Mouse (Mus musculus): ENCODE results near the gene Ppp2r5a.

Ppp2r5a gene

DNA sequence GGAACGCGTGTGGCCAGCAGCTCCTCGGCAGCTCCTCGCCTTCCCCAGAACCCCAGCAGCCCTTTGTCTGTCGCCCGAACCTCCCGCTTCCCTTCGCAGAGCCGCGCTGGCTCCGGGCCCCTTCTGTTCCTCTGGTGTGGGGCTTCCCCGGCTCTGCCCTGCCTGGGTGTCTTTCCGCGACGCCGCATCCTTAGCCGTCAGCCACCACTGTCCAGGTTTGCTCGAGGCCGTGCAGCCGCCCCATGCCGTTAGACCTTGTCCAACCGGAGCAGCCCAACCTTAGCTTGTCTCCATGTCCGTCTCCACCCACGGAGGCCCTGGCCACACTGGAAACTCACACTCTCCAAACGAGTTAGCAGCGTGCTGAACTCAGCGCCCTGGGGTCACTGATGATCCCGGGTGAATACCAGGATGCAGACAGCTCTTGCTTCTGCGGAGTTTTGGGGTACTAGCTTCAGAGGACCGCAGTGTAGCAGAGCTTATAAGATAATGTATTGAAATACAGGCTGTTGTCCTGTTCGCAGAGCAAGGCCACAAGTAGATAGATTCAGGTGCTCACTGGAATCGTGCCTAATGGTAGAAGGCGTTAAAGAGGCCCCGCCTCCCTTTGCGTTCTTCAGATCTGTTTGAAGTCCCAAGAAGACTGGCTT, 76.7 kb downstream of the Ppp2r5a start:
- DNase-seq (ENCODE audit: low spot score), result peak; percentile 72

DNA sequence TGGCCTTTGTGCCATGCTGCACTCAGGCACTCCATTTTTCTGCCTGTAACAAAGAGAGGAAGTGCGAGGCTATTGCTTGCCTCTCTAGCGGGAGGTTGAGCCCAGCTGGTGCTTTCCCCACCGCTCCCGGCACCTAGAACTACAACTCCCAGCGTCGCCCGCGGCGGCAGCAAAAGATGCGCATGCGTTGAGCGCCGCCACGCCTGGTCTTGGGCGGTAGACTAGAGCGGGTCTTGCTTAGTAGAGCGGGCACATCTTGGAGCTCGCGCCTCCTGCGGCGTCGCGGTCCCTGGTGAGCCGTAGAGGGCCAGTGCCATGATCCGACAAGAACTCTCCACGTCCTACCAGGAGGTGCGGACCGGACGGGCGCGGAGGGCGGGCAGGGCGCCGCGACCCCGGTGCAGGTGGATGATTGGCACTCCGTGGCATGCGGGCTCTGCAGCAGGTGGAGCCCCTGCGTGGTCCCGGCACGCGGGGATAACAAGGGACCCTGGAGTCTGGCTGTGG, 77.3 kb downstream of the Ppp2r5a start, which contains the start of gene Tmem206:
Gene Tmem206, plus strand, starts transcription at position 187 of the 507 bp plus-strand sequence.
- DNase-seq (ENCODE audit: low spot score), result peak; percentile 96

DNA sequence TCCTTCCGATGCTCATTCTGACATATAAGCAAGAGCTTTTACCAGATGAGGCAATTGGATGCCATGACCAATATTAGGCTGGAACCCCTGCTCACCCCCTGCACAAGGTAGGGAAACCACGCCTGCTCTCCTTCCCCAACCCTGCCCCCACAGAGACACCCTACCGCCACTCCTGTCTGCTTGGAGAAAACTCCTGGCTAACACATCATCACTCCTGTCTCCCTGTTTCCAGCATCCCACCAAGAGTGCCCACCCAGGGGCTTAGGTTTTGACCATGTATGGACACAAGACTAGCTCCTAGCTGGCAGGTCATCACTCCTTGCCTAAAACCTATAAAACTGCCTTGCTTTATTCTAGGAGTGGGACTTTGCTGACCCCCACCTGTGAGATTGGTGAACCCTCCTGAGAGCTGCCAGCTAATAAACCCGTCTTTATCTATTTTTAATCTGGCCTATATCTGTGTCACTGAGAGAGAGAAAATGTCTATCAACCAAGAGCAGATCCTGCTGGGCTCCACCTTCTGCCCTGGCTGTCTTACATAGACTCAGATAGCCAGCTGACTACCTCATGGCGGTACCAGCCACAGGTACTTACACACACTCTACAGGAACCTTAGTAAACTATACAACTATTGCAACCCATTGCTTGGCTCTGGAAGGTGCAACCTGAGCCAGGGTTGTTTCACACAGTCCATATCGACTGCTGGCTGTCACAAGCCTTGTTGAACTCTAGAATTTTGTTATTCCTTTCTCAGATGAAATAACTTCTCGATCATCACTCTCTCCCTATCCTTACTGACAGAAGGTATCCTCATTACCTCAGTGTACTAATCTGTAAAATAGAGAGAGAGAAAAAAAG, 78.1 kb downstream of the Ppp2r5a start:
- no peak for DNase-seq (ENCODE audit: low spot score)

DNA sequence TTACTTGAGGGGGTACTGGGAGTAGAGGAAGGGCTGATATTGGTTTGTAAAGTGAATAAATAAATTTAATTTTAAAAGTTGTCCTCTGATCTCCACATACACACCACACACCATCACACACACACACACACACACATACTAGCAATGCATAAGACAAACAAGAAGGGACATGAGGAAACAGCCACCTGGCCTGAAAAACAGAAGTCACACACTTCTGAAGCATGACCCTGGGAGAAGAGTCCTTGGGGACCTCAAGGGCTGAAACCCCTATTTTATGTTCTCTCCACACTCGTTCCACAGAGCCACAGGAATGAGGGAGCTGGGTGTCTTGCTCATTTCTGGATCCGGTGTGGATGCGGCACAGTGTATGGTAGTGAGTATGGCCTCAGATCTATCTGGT, 79.7 kb downstream of the Ppp2r5a start:
- no peak for DNase-seq (ENCODE audit: low spot score)

DNA sequence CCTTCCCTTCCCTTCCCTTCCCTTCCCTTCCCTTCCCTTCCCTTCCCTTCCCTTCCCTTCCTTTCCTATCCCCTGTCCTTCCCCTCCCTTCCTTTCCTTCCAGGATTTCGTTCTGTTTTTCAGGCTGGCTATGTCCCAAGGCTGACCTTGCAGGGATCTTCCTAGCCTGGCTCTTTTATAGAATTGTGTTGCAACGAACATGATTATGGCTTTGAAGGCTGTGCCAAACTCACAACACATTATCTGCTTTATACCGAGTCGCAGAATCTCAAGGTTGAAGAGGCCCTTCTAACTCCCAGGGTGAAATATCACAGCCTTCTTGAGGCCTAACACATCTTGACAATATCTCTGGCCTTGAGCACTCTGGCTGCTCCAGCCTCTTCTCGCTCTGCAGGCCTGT, 84.4 kb downstream of the Ppp2r5a start:
- peak; percentile 72 for DNase-seq (ENCODE audit: low spot score)

DNA sequence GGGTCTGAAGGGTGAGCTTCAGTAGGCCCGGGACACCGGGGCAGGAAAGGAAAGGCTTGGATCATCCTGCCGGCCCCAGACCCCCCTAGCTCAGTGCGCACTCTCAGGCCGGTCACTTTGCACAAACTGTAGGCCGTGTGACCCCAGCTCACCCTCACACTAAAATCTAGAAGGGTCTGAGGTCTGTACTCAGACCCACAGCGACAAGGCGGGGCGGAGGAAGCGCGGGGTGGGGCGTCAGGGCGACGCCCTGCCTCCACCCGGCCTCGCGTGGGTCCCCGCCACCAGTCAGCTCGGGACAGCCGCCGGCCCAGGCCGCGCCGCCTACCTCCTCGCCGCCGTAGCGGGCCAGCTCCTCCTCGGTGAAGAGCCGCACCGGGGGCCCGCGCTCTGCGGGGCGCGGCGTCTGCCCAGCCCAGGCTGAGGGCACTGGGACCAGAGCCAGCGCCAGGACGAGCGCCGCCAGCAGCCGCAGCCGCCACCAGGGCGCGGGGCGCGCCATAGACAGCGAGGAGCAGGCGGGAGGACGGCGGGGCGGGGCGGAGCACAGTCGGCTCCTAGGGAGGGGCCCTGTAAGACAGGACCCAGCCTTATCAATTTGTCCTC, 85.4 kb downstream of the Ppp2r5a start, which contains the start of gene Nenf:
Gene Nenf, minus strand, starts transcription at position 604 of the 606 bp plus-strand sequence.
- peak; percentile 88 for DNase-seq (ENCODE audit: low spot score)

DNA sequence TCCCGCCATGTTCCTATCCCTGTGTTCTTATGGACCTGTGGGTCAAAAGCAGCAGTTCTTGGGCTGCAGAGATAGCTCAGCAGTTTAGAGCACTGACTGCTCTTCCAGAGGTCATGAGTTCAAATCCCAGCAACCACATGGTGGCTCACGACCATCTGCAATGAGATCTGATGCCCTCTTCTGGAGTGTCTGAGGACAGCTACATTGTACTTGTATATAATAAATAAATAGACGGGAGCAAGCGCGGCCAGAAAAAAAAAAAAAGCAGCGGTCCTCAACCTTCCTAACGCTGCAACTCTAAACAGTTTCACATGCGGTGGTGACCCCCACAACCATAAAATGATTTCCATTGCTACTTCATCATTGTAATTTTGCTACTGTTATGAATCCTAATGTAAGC, 86.3 kb downstream of the Ppp2r5a start:
- no peak for DNase-seq (ENCODE audit: low spot score)

DNA sequence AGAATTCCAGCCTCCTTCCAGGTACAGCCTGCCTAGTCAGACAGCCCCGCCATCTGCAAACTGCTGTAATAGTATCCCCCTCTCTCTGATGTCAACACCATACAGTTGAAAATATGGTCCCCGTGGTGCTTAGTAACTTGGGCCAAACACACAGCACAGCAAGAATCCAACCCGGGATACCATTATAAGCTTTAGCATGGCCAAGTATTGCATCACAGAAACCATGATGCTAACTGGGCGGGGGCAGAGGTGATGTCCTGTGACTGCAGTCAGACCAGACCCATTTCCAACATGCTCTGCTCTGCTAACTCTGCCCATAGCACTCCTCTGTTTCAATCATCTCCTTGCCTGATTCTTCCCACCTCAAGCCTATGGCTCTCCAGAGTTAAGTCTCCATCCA, 89.1 kb downstream of the Ppp2r5a start:
- no peak for DNase-seq (ENCODE audit: low spot score)

DNA sequence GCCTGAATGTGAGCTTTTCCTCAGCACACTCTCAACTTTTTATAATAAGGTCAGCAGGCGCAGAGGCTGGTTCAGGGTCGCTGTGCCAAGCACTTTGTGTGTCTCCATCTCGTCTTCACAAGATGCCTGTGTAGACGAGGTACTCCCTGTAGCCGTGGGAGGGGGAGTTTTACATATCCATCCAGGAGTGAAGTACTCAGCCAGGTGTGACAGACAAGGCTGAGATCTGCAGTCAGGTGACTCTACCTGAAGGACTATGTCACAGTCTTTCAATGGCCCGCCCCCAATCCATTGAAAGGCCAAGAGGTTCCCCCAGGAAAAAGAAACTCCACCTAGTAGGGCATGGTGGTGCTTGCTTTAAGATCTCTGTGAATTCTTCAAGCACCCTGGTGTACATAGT, 89.9 kb downstream of the Ppp2r5a start:
- no peak for DNase-seq (ENCODE audit: low spot score)

DNA sequence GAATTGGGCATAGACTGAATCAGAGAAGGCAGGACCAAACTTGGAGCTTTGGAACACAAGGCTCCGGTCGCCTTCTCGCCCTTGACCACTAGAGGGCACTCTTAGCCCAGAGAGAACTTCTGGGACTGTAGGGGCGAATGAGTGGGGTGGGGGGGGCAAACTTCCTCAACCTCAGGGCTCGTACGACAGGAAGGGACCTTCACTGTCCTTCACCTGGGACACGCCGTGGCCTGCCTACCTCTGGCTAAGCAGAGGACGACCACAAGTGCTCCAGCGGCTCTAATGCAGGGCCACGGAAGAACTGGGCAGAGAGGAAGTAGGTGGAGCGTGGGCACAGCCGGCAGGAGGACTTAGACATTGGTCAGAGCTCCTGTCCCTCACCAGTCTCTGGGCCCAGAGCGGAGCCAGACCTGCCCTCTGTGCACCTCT, 90.5 kb downstream of the Ppp2r5a start:
- DNase-seq (ENCODE audit: low spot score), result peak; percentile 90

DNA sequence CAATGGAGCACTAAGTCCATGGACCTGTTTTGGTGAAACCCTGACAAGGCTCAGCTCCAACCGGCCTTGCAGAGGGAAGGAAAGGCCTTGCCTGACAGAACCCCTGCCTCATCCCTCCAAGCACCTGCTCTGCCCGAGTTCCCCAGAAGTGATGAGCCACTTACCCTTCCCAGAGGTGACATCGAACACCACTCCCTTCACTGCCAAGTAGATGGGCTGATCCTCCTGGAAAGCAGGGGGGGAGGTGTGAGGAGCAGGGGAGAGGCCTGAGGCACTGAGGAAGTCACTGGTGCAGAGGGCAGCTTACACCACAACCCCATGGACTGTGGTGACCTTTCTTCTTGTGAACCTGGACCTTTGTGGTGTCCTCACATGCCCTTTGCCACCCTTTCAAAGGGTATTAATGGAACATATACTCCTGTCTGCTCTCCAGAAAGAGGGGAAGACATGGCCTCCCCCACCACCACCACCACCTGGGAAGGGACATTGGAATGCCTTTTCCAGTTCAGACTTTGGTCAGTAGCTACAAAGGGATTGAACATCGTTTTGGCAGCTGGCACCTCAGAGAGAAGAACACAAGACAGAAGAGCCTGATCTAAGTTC, 91.7 kb downstream of the Ppp2r5a start:
- DNase-seq (ENCODE audit: low spot score), result no peak

DNA sequence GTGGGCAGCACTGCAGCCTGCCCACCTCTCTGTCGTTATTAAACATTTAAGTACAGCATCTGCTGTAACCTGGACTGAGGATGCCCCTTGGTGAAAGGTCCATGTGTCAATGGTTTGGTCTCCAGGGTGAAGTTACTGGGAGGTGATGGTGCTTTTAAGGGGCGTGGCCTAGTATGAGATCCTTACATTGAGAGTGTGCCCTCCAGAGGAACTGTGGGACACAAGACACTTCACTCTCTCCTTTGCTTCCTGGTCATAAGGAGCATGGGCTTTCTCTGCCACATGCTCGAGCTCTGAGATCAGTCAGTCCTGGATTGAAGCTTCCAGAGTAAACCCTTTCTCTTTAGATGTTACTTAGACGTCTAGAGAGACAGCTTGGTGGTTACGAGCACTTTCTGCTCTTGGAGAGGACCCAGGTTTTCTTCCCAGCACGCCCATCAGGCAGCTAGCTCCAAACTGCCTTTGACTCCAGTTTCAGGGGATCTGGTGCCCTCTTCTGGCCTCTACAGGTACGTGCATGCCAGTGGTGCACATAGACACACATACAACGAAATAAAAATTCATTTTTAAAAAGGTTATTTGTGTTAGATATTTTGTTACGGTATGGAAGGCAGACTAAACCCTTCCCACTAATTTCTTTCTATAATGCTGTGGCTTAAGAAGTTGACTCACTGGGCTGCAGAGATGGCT, 95.2 kb downstream of the Ppp2r5a start:
- DNase-seq (ENCODE audit: low spot score), result no peak

DNA sequence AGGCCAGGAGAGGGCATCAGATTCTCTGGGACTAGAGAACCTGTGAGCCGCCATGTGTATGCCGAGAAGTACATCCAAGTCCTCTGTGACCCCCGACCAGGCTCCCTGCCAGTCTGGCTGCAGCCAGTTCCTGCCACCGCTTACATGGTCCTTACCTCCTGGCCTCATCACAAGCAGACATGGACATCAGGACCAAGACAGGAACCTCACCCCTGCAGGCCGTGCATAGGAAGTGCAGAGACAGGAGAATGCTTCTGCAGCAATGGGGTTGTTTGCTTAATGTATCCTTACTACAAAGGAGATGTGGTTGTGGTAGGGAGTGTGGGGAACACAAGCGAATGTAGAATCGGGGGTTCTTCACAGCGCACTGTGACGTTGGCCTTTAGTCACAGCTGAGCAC, 96.8 kb downstream of the Ppp2r5a start:
- DNase-seq (ENCODE audit: low spot score), result no peak

DNA sequence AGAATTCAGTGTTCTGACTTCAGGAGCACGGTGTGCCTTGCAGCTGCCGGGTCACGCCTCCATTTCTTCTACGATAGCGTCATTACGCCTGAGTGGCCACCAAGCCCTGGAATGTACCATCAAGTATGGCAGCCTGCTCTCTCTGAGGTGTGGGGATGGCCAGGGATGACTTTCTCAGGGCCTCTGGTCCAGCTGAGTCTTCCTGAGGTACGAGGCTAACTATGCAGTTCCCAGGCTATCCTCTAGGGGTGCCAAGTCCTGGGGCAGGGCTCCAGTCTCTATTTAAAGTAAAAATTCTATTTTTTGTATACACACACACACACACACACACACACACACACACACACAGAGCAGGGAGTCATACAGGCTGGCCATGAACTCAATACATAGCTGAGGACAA, 97.5 kb downstream of the Ppp2r5a start:
- no peak for DNase-seq (ENCODE audit: low spot score)

DNA sequence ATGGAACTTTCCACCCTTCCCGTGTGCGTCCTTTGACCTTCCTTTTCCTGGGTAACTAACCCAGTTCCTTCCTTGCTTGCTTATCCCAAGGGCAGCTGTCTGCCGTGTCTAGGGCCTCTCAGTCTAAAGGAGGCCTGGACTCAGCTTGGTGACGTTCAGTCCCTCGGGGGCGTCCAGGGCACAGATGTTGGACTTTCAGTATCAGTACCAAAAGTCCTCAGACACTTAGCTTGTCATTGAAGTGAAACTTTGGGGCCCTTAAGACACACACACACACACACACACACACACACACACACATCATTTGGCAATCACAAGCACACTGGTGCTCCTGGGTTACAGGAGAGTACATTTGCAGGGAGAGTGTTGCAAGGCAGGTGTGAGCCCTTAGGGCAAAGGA, 98.9 kb downstream of the Ppp2r5a start:
- DNase-seq (ENCODE audit: low spot score), result no peak

DNA sequence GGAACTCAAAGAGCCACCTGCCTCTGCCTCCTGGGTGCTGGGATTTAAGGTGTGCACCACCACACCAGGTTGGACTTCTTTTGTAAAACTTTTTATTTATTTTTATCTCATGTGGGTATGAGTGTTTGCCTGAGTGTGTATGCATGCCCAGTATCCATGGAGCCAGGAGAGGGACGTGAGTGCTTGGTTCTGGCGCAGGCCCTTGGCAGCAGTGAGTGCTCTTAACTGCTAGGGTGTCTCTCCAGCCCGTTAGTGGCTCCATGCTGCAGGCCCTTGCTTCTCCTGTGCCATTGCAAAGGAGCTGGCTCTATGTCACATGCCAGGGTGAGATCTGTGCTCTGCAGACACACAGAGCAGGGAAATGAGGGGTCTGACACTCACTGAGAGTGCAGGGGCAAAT, 99.3 kb downstream of the Ppp2r5a start:
- DNase-seq (ENCODE audit: low spot score), result no peak
